Mouse (Mus musculus) liver, embryonic 18 days (tissue): ENCODE data around the gene C87436. TPM values are rescaled to one million over a fixed set of nuclear protein-coding genes. Genes with fewer than 3 reads are reported as not detected.

ENCODE experiments used
- polyA plus RNA-seq: library from polyadenylated mRNA; depleted of rRNA; stranded (reverse); fragments of >200 nt; gene quantifications from 2 replicates; pipeline ENCODE4 v1.2.3, GENCODE M21; 2012; rRNA removed

C87436 gene
- 6.4 and 7.0 TPM in 2 replicates for polyA plus RNA-seq

GRCm38 (mm10) chr6:86438272-86439118, at the start of gene C87436:
Gene C87436, plus strand, starts transcription at chr6:86438374.

GRCm38 (mm10) chr6:86396581-86397256, 41.5 kb upstream of the C87436 start, which contains the start of gene Pcyox1:
Gene Pcyox1, minus strand, starts transcription at chr6:86397154.

GRCm38 (mm10) chr6:86404100-86404861, 33.9 kb upstream of the C87436 start, which contains the start of gene Tia1:
Gene Tia1, plus strand, starts transcription at chr6:86404219.

GRCm38 (mm10) chr6:86426358-86426757, 11.8 kb upstream of the C87436 start, which contains the start of gene Gm44790:
Gene Gm44790, plus strand, starts transcription at chr6:86426658.

Other genes starting within 250 kb of the C87436 start
- gene Tgfa, start 243.2 kb upstream of the C87436 start, polyA plus RNA-seq, result 2.4 and 2.7 TPM in 2 replicates
- gene Fam136a, start 72.7 kb upstream of the C87436 start, polyA plus RNA-seq, result 37.1 and 39.3 TPM in 2 replicates
- gene Snrpg, start 67.1 kb upstream of the C87436 start, polyA plus RNA-seq, result 70.2 and 75.9 TPM in 2 replicates
- 72.7 and 72.9 TPM in 2 replicates for gene Pcyox1, start 41.2 kb upstream of the C87436 start, polyA plus RNA-seq
- 14.4 and 16.3 TPM in 2 replicates for gene Tia1, start 34.2 kb upstream of the C87436 start, polyA plus RNA-seq
- gene Gm44790, start 11.7 kb upstream of the C87436 start, polyA plus RNA-seq, result 0.17 TPM in 1 of 2 replicates, not detected in the other
- gene Pcbp1, start 87.9 kb downstream of the C87436 start, polyA plus RNA-seq, result 99.3 and 102 TPM in 2 replicates
- gene Asprv1, start 189.8 kb downstream of the C87436 start, polyA plus RNA-seq, result 11.0 and 12.9 TPM in 2 replicates
- gene Mxd1, start 230.8 kb downstream of the C87436 start, polyA plus RNA-seq, result 21.2 and 22.5 TPM in 2 replicates
- gene Snrnp27, start 246.1 kb downstream of the C87436 start, polyA plus RNA-seq, result 20.3 and 21.0 TPM in 2 replicates